Mouse (Mus musculus): ENCODE data around the gene Gprc6a. TPM values are rescaled to one million over a fixed set of nuclear protein-coding genes. Genes with fewer than 3 reads are reported as not detected.

The Gprc6a gene
- polyA plus RNA-seq, 1 experiment from 2014 or later = not detected

DNA sequence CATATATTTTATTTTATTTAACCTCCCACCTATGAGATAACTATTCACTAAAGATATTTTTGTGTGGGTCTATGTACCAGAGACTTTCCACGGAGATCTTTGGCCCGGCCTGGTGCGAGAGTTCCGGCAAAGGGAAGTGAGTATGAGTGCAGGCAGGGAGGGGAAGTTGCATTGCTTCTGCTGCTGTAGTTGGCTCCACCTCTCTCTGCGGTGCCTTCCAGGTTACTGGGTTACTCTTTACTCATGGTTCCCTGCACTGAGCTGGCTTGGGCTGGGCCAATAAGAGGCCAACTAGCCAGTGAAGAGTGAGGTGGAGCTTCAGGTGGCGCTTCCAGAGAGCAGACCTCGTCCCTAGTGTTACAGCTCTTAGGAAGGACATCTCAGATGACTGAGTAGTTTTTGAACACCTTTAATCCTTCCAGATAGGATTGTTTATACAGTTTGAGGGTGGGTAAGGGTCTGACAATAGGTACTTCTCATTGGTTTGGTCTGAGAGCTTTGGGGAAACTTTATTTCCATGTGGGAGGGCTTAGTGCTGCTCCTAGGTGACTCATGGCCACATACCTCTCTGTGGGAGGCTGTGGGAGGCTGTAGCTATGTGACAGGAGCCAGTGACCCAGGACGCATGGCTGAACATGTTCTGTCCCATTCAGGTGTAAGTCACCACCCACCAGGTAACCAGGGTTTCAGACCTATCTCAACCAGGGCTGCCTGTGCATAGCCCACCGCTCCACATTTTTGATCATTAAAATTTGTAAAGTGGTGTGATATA lies 59.9 kb downstream of the Gprc6a start:
- Histone ChIP-seq H3K9me3 (no peaks in the 10 kb centered on the region), H3K27me3 (no peaks in the 10 kb centered on the region), H3K9ac (no peak overlapping the region), H3K4me3 (no peak overlapping the region), H3K4me1 (no peaks in the 10 kb centered on the region), H3K36me3 (no peaks in the 10 kb centered on the region), H3K27ac (no peak overlapping the region), H3K4me2 (no peak overlapping the region)
- no peak for ATAC-seq (ENCODE audit: insufficient number of reproducible peaks, insufficient read depth, low FRiP score, low TSS enrichment, low read depth)
- 74% methylated on average over 9 of the region's 9 CpGs for WGBS

Other genes starting within 250 kb of the Gprc6a start
- gene Gm49339, start 150.8 kb downstream of the Gprc6a start, polyA plus RNA-seq (2015; fragmentation: Nextera tagmentation; extraction: Ambion mirVana) = 1.1 TPM in 1 of 2 replicates, not detected in the other
- gene Lilr4b, start 150.8 kb downstream of the Gprc6a start, polyA plus RNA-seq (2015; fragmentation: Nextera tagmentation; extraction: Ambion mirVana) = 0.08 and 0.41 TPM in 2 replicates
- gene Lilrb4a, start 140.5 kb downstream of the Gprc6a start, polyA plus RNA-seq (2015; fragmentation: Nextera tagmentation; extraction: Ambion mirVana) = 1.6 and 2.4 TPM in 2 replicates
- gene Fam162b, start 40.9 kb downstream of the Gprc6a start, polyA plus RNA-seq (2015; fragmentation: Nextera tagmentation; extraction: Ambion mirVana) = 1.3 and 2.2 TPM in 2 replicates
- not detected in 2 replicates for gene Rfx6, start 46.3 kb upstream of the Gprc6a start, polyA plus RNA-seq (2015; fragmentation: Nextera tagmentation; extraction: Ambion mirVana)